In genomic region chr1:43520216-43520988, GRCm38 (mm10) we compare ENCODE assay signal across 17 mouse cellular contexts.
DNase-seq lines count a peak whose midpoint lies in the region; ATAC-seq lines count a peak whose summit lies in the region.
"Had no signal": no experiment of that assay in that cellular context is flagged by ENCODE, and none has a peak within 500 bp of the region (broad histone marks: within the 10 kb centered on the region; RNA-seq: fewer than 3 reads in every experiment).

No protein-coding gene starts in this region.

- peak; percentile 56 for DNase-seq in T-cell, adult 2 months (ENCODE audit: low spot score)
- no peak for DNase-seq in frontal cortex, postnatal 25 days (ENCODE audit: low spot score in 2 of 2)
- no peak for DNase-seq in cerebellum, adult 9-11 months
- DNase-seq in Muller cell, postnatal 12 days (ENCODE audit: inconsistent ontology term) = no peak
- DNase-seq: adrenal gland, postnatal 10 days; cerebellum, adult 8-10 months; embryo, embryonic 11 days; kidney, postnatal 14 days; lung, postnatal 10 days; right cerebral cortex, postnatal 4 days had no signal

- peak overlapping the region; percentile 70 for H3K27ac ChIP-seq in liver, embryonic 12.5 days
- H3K27ac ChIP-seq: forebrain, embryonic 15.5 days; heart, embryonic 15.5 days; midbrain, embryonic 13.5 days had no signal

- H3K4me1 ChIP-seq in liver, embryonic 12.5 days = peaks cover 62% of the 10 kb centered on the region
- H3K4me1 ChIP-seq: forebrain, embryonic 15.5 days had no signal

- peak; percentile 74 for ATAC-seq in CD4-positive, CD25-positive, alpha-beta regulatory T cell, adult 4 months
- ATAC-seq in liver, embryonic 12.5 days = no peak
- peak; percentile 59 for ATAC-seq in megakaryocyte progenitor cell, adult 5-6 weeks (replicated peaks; ENCODE audit: poor library complexity)
- ATAC-seq: forebrain, embryonic 15.5 days; midbrain, embryonic 13.5 days had no signal

- no peaks in the 10 kb centered on the region for H3K36me3 ChIP-seq in liver, embryonic 12.5 days
- H3K36me3 ChIP-seq: forebrain, embryonic 15.5 days; heart, embryonic 15.5 days; midbrain, embryonic 13.5 days; stomach, embryonic 15.5 days had no signal

- H3K4me3 ChIP-seq in liver, embryonic 12.5 days = no peak overlapping the region
- H3K4me3 ChIP-seq: forebrain, embryonic 15.5 days; heart, embryonic 15.5 days; midbrain, embryonic 13.5 days; stomach, embryonic 15.5 days had no signal

- H3K4me2 ChIP-seq in liver, embryonic 12.5 days = peak overlapping the region; percentile 25
- H3K4me2 ChIP-seq: forebrain, embryonic 15.5 days; heart, embryonic 15.5 days; midbrain, embryonic 13.5 days; stomach, embryonic 15.5 days had no signal

- no peaks in the 10 kb centered on the region for H3K27me3 ChIP-seq in liver, embryonic 12.5 days (replicated peaks)
- H3K27me3 ChIP-seq: forebrain, embryonic 15.5 days; heart, embryonic 15.5 days; midbrain, embryonic 13.5 days; stomach, embryonic 15.5 days had no signal

- H3K9ac ChIP-seq in liver, embryonic 12.5 days = no peak overlapping the region
- H3K9ac ChIP-seq: forebrain, embryonic 15.5 days; heart, embryonic 15.5 days; midbrain, embryonic 13.5 days; stomach, embryonic 15.5 days had no signal

- WGBS in liver, embryonic 12.5 days (ENCODE audit: insufficient replicate concordance) = 54% methylated on average over 1 of the region's 1 CpGs

- no peaks in the 10 kb centered on the region for H3K9me3 ChIP-seq in liver, embryonic 12.5 days (replicated peaks)
- H3K9me3 ChIP-seq: forebrain, embryonic 15.5 days; heart, embryonic 15.5 days; midbrain, embryonic 13.5 days; stomach, embryonic 15.5 days had no signal
